Mouse (Mus musculus): Measurements from ENCODE around the gene Per2.
"Not testable (repeated sequence)": the region's sequence is repeated elsewhere in the genome, so short reads cannot be mapped to it uniquely, and the experiment has no call there.

GRCm38 (mm10) chr1:91478145-91478544 is 19.0 kb upstream of the Per2 start:
- not testable (repeated sequence) for TF ChIP-seq CTCF, EP300 (IDR thresholded peaks at IDR 0.05)
